Mouse (Mus musculus) embryonic facial prominence, embryonic 13.5 days (tissue): Measurements from ENCODE around the gene Kcnh8. TPM values are rescaled to one million over a fixed set of nuclear protein-coding genes. Genes with fewer than 3 reads are reported as not detected.

Experiments used
- ATAC-seq: fragments of 200-750 bp; cut with Nextera tagmentation; 2 replicates; pipeline ENCODE4 v1.8.0; 2017; ENCODE audit warnings: low read depth; ENCODE audit not compliant: insufficient number of reproducible peaks, insufficient read depth, low FRiP score, low TSS enrichment
- H3K27ac ChIP-seq: fragments of 300-500 bp; sonication (generic); 2 replicates; pipeline ENCODE4 v1.5.1; 2015; ENCODE audit warnings: moderate library complexity, mild to moderate bottlenecking, inconsistent platforms
- H3K27me3 ChIP-seq: fragments of 300-500 bp; sonication (generic); 2 replicates; pipeline ENCODE4 v1.6.1; 2015; ENCODE audit warnings: mild to moderate bottlenecking, inconsistent platforms
- H3K36me3 ChIP-seq: fragments of 300-500 bp; sonication (generic); 2 replicates; pipeline ENCODE4 v1.6.1; 2015; ENCODE audit warnings: mild to moderate bottlenecking, inconsistent platforms
- H3K4me1 ChIP-seq: fragments of 300-500 bp; sonication (generic); 2 replicates; pipeline ENCODE4 v1.6.1; 2015; ENCODE audit warnings: inconsistent platforms
- H3K4me2 ChIP-seq: fragments of 300-500 bp; sonication (generic); 2 replicates; pipeline ENCODE4 v1.6.1; 2015; ENCODE audit warnings: moderate library complexity, mild to moderate bottlenecking, inconsistent platforms
- H3K4me3 ChIP-seq: fragments of 300-500 bp; sonication (generic); 2 replicates; pipeline ENCODE4 v1.5.1; 2015; ENCODE audit warnings: mild to moderate bottlenecking, inconsistent platforms
- H3K9ac ChIP-seq: fragments of 300-500 bp; sonication (generic); 2 replicates; pipeline ENCODE4 v1.6.1; 2015; ENCODE audit warnings: mild to moderate bottlenecking, inconsistent platforms
- H3K9me3 ChIP-seq: fragments of 300-500 bp; sonication (generic); 2 replicates; pipeline ENCODE4 v1.6.1; 2016; ENCODE audit warnings: inconsistent platforms
- WGBS: fragments of 180-500 bp; shearing (Covaris S2); methylation state at CpG from one replicate; pipeline ENCODE4 v1.1.7; 2015; ENCODE audit warnings: mixed read lengths; 5-methylcytosine and 5-hydroxymethylcytosine counted together
- polyA plus RNA-seq: library from polyadenylated mRNA; unstranded; fragments of >200 nt; fragmentation: Nextera tagmentation; extraction: Ambion mirVana; gene quantifications from 2 replicates; pipeline ENCODE4 v1.2.1, GENCODE M21; 2015

Gene Kcnh8
- polyA plus RNA-seq, 1 experiment from 2014 or later: 0.52 TPM

- Histone ChIP-seq H3K27me3 (no peaks in the 10 kb centered on the region), H3K27ac (no peak overlapping the region), H3K4me3 (no peak overlapping the region), H3K4me1 (no peaks in the 10 kb centered on the region), H3K9ac (no peak overlapping the region), H3K36me3 (no peaks in the 10 kb centered on the region), H3K4me2 (no peak overlapping the region), H3K9me3 (no peaks in the 10 kb centered on the region)
- no peak for ATAC-seq
- 87% methylated on average over 3 of the region's 3 CpGs for WGBS
Measured at GRCm38 (mm10) chr17:52873195-52873594, 270.7 kb downstream of the Kcnh8 start.

DNA sequence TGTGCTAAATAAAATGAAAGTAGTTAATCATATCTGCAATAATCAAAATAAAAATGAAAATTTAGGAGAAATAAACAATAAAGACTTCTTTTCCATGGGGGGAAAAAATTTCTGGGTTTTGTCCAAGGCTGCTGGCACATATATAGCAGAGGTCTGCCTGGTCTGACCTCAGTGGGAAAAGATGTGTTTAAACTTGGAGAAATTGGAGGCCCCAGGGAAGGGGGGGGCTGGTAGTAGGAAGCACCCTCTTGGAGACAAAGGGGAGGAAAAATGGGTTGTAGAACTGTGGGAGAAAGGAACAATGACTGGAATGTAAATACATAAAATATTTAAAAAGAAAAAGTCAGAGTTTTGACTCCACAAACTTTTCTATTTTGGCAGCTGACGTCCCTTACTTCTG, 276.5 kb downstream of the Kcnh8 start:
- no peak overlapping the region for H3K9ac ChIP-seq
- H3K27me3 ChIP-seq: no peaks in the 10 kb centered on the region
- no peaks in the 10 kb centered on the region for H3K4me1 ChIP-seq
- H3K4me2 ChIP-seq: no peak overlapping the region
- 43% methylated on average over 1 of the region's 1 CpGs for WGBS
- no peak for ATAC-seq
- no peaks in the 10 kb centered on the region for H3K36me3 ChIP-seq
- H3K27ac ChIP-seq: no peak overlapping the region
- H3K9me3 ChIP-seq: no peaks in the 10 kb centered on the region
- H3K4me3 ChIP-seq: no peak overlapping the region

GRCm38 (mm10) chr17:52880051-52880450, 277.5 kb downstream of the Kcnh8 start:
- WGBS: 85% methylated on average over 2 of the region's 2 CpGs
- ATAC-seq: no peak

DNA sequence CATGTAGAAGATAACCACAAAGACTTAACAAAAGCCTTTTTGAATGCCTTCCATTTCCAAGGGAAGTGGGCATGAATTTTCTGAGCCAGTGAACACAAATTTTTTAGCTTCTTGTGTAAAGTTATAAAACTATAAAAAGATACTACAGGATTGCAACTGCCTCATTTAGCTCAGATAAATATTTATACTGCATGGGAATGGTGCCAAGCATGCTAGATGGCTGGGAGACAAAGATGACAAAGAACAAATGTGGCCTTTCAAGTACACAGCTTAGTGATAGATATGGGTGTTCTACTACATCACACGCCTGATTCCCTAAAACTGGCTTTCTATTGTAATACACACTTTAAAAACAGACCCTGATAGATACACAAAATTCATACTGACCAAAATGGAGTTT, 282.7 kb downstream of the Kcnh8 start:
- WGBS: 68% methylated on average over 1 of the region's 1 CpGs
- Histone ChIP-seq H3K4me3 (no peak overlapping the region), H3K9me3 (no peaks in the 10 kb centered on the region)

More at GRCm38 (mm10) chr17:52880051-52880450, 277.5 kb downstream of the Kcnh8 start:
- Histone ChIP-seq H3K9ac (no peak overlapping the region), H3K9me3 (no peaks in the 10 kb centered on the region), H3K36me3 (no peaks in the 10 kb centered on the region), H3K4me2 (no peak overlapping the region), H3K27me3 (no peaks in the 10 kb centered on the region), H3K27ac (no peak overlapping the region), H3K4me1 (no peaks in the 10 kb centered on the region), H3K4me3 (no peak overlapping the region)

DNA sequence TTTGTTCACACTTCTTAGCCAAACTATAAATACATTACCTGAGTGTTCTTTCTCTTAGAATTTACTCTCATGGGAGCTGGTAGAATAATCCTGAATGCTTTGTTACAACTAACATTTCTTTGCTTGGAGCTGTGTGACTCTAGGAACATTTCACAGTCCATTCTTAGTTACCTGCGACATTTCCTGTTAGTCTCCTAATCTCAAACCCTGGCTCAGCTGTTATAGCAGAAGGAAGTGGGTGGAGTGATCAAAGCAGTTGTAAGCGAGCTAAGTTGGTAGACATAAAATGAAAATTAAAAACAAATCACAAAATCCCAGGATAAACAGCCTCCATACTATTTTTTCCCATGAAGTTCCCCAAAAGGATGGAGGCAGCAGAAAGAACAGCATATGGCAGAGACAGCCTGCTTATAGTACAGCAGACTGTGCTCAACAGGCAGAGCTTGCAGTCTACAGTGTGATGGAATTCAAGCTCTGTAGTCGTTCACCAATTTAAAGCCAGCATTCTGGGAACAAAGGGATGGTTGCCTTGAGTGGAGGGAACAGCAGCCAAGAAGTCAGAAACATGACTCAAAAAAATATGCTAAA, 318.1 kb downstream of the Kcnh8 start:
- H3K4me2 ChIP-seq: no peak overlapping the region
- no peak for ATAC-seq
- no peak overlapping the region for H3K4me3 ChIP-seq
- no peak overlapping the region for H3K27ac ChIP-seq
- H3K9me3 ChIP-seq: no peaks in the 10 kb centered on the region
- no peak overlapping the region for H3K9ac ChIP-seq
- H3K36me3 ChIP-seq: no peaks in the 10 kb centered on the region
- H3K27me3 ChIP-seq: no peaks in the 10 kb centered on the region
- H3K4me1 ChIP-seq: no peaks in the 10 kb centered on the region
- WGBS: 56% methylated on average over 3 of the region's 3 CpGs

More for the DNA sequence above, 282.7 kb downstream of the Kcnh8 start:
- H3K4me1 ChIP-seq: no peaks in the 10 kb centered on the region
- H3K36me3 ChIP-seq: no peaks in the 10 kb centered on the region
- no peak overlapping the region for H3K4me2 ChIP-seq
- H3K9ac ChIP-seq: no peak overlapping the region
- no peaks in the 10 kb centered on the region for H3K27me3 ChIP-seq
- ATAC-seq: no peak
- no peak overlapping the region for H3K27ac ChIP-seq

DNA sequence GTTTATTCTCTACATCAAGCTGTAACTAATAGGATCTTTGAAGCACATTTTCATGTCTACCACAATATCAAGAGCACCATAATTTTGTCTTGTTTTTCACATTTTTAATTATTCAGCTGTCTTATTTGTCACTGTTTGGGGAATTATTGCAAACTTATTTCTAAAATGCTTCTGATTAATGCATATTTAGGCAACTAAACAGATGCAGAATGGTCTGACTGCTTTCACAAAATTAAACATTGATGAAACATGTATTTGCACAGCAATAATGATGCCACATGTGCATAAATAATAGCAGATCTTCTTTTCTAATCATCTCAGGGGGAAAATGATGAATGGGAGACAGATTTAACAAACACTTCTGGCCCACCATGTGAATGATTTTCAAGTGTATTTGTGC, 341.5 kb downstream of the Kcnh8 start:
- H3K4me2 ChIP-seq: no peak overlapping the region
- ATAC-seq: no peak
- H3K36me3 ChIP-seq: no peaks in the 10 kb centered on the region
- no peak overlapping the region for H3K27ac ChIP-seq
- H3K9ac ChIP-seq: no peak overlapping the region
- no peaks in the 10 kb centered on the region for H3K27me3 ChIP-seq
- no peaks in the 10 kb centered on the region for H3K9me3 ChIP-seq
- no peak overlapping the region for H3K4me3 ChIP-seq
- no peaks in the 10 kb centered on the region for H3K4me1 ChIP-seq

- no peaks in the 10 kb centered on the region for H3K27me3 ChIP-seq
- no peak overlapping the region for H3K9ac ChIP-seq
- H3K4me2 ChIP-seq: no peak overlapping the region
- H3K4me1 ChIP-seq: no peaks in the 10 kb centered on the region
- WGBS: 65% methylated on average over 1 of the region's 1 CpGs
- H3K36me3 ChIP-seq: no peaks in the 10 kb centered on the region
- no peak overlapping the region for H3K4me3 ChIP-seq
- ATAC-seq: no peak
- H3K27ac ChIP-seq: no peak overlapping the region
- no peaks in the 10 kb centered on the region for H3K9me3 ChIP-seq
Measured at GRCm38 (mm10) chr17:52972735-52973134, 370.2 kb downstream of the Kcnh8 start.

- 87% methylated on average over 4 of the region's 4 CpGs for WGBS
- H3K4me1 ChIP-seq: no peaks in the 10 kb centered on the region
- no peak overlapping the region for H3K9ac ChIP-seq
- no peak overlapping the region for H3K4me3 ChIP-seq
- H3K27ac ChIP-seq: no peak overlapping the region
- H3K36me3 ChIP-seq: no peaks in the 10 kb centered on the region
- no peak for ATAC-seq
- H3K9me3 ChIP-seq: no peaks in the 10 kb centered on the region
- H3K4me2 ChIP-seq: no peak overlapping the region
- H3K27me3 ChIP-seq: no peaks in the 10 kb centered on the region
Measured at GRCm38 (mm10) chr17:52980958-52981357, 378.4 kb downstream of the Kcnh8 start.
